Mouse (Mus musculus) ES-E14 (cell line): ENCODE data around the gene Mre11a.

ENCODE experiments used
- CHD2 ChIP-seq: IDR thresholded peaks from 2 replicates; pipeline ENCODE4 v1.6.1; 2014; ENCODE audit warnings: mild to moderate bottlenecking, low read depth, low read length, inconsistent platforms
- MAFK ChIP-seq: IDR thresholded peaks from 2 replicates; pipeline ENCODE4 v1.6.1; 2014; ENCODE audit warnings: mild to moderate bottlenecking, low read depth, low read length, inconsistent platforms; ENCODE audit not compliant: insufficient read depth
- ZC3H11A ChIP-seq: IDR thresholded peaks from 2 replicates; pipeline ENCODE4 v1.6.1; 2012; ENCODE audit warnings: low read depth, mild to moderate bottlenecking, inconsistent platforms, low read length, borderline replicate concordance

GRCm38 (mm10) chr9:14884641-14885040, 100.2 kb downstream of the Mre11a start:
- TF ChIP-seq CHD2 (no peak), ZC3H11A (no peak), MAFK (no peak)
